Mouse (Mus musculus): ENCODE data around the gene Man1a. TPM values are rescaled to one million over a fixed set of nuclear protein-coding genes. Genes with fewer than 3 reads are reported as not detected.

Gene Man1a
- 29.5 and 31.8 TPM in 2 replicates for polyA plus RNA-seq (2011; ENCODE audit: insufficient read length, low read depth, missing spikeins)

- H3K4me3 ChIP-seq (ENCODE audit: insufficient read depth, low read length): peak within 1 kb of the TSS; percentile 81
- peaks cover 5% of the 10 kb centered on the region; the same call in 1 of the 2 replicates for H3K4me1 ChIP-seq (ENCODE audit: control insufficient read depth, insufficient read depth, low read length)
- no peak; the same call in 1 of the 2 replicates for TF ChIP-seq POLR2A (IDR thresholded peaks at IDR 0.05; ENCODE audit: low read depth, low read length)
- no peak for TF ChIP-seq CTCF (IDR thresholded peaks at IDR 0.05; ENCODE audit: borderline replicate concordance, insufficient read depth, low read length)
- peak within 1 kb of the TSS; percentile 48; the same call in 1 of the 2 replicates for H3K27ac ChIP-seq (ENCODE audit: insufficient read depth, low read length)
Measured at GRCm38 (mm10) chr10:54076420-54076819, at the start of gene Man1a. TSS of gene Man1a (minus strand) at chr10:54076609.

GRCm38 (mm10) chr10:54121816-54122215 is 45.4 kb upstream of the Man1a start:
- no peak overlapping the region for H3K27ac ChIP-seq (ENCODE audit: insufficient read depth, low read length)
- no peak overlapping the region for H3K4me3 ChIP-seq (ENCODE audit: insufficient read depth, low read length)
- no peak for TF ChIP-seq CTCF (IDR thresholded peaks at IDR 0.05; ENCODE audit: borderline replicate concordance, insufficient read depth, low read length)
- no peak for TF ChIP-seq POLR2A (IDR thresholded peaks at IDR 0.05; ENCODE audit: low read depth, low read length)

GRCm38 (mm10) chr10:54120375-54120774 is 44.0 kb upstream of the Man1a start:
- TF ChIP-seq POLR2A (IDR thresholded peaks at IDR 0.05; ENCODE audit: low read depth, low read length) (no peak), CTCF (IDR thresholded peaks at IDR 0.05; ENCODE audit: borderline replicate concordance, insufficient read depth, low read length) (no peak)
- Histone ChIP-seq H3K4me3 (ENCODE audit: insufficient read depth, low read length) (no peak overlapping the region), H3K4me1 (ENCODE audit: control insufficient read depth, insufficient read depth, low read length) (peaks cover 6% of the 10 kb centered on the region; the same call in 1 of the 2 replicates), H3K27ac (ENCODE audit: insufficient read depth, low read length) (no peak overlapping the region)

More at GRCm38 (mm10) chr10:54121816-54122215, 45.4 kb upstream of the Man1a start:
- peaks cover 6% of the 10 kb centered on the region; the same call in 1 of the 2 replicates for H3K4me1 ChIP-seq (ENCODE audit: control insufficient read depth, insufficient read depth, low read length)

- Histone ChIP-seq H3K4me1 (ENCODE audit: control insufficient read depth, insufficient read depth, low read length) (peaks cover 6% of the 10 kb centered on the region; the same call in 1 of the 2 replicates), H3K27ac (ENCODE audit: insufficient read depth, low read length) (no peak overlapping the region), H3K4me3 (ENCODE audit: insufficient read depth, low read length) (no peak overlapping the region)
- TF ChIP-seq POLR2A (IDR thresholded peaks at IDR 0.05; ENCODE audit: low read depth, low read length): no peak
- TF ChIP-seq CTCF (IDR thresholded peaks at IDR 0.05; ENCODE audit: borderline replicate concordance, insufficient read depth, low read length): no peak
Measured at GRCm38 (mm10) chr10:54119303-54119702, 42.9 kb upstream of the Man1a start.

- Histone ChIP-seq H3K4me3 (ENCODE audit: insufficient read depth, low read length) (no peak overlapping the region), H3K27ac (ENCODE audit: insufficient read depth, low read length) (peak overlapping the region; percentile 48; the same call in 1 of the 2 replicates), H3K4me1 (ENCODE audit: control insufficient read depth, insufficient read depth, low read length) (peaks cover 6% of the 10 kb centered on the region; the same call in 1 of the 2 replicates)
- no peak for TF ChIP-seq POLR2A (IDR thresholded peaks at IDR 0.05; ENCODE audit: low read depth, low read length)
- no peak for TF ChIP-seq CTCF (IDR thresholded peaks at IDR 0.05; ENCODE audit: borderline replicate concordance, insufficient read depth, low read length)
Measured at GRCm38 (mm10) chr10:54118223-54118912, 42.0 kb upstream of the Man1a start.

GRCm38 (mm10) chr10:54117763-54118162 is 41.4 kb upstream of the Man1a start:
- Histone ChIP-seq H3K27ac (ENCODE audit: insufficient read depth, low read length) (peak overlapping the region; percentile 48; the same call in 1 of the 2 replicates), H3K4me3 (ENCODE audit: insufficient read depth, low read length) (no peak overlapping the region), H3K4me1 (ENCODE audit: control insufficient read depth, insufficient read depth, low read length) (peaks cover 6% of the 10 kb centered on the region; the same call in 1 of the 2 replicates)
- TF ChIP-seq CTCF (IDR thresholded peaks at IDR 0.05; ENCODE audit: borderline replicate concordance, insufficient read depth, low read length) (no peak), POLR2A (IDR thresholded peaks at IDR 0.05; ENCODE audit: low read depth, low read length) (no peak)

GRCm38 (mm10) chr10:54103671-54104070 is 27.3 kb upstream of the Man1a start:
- no peak for TF ChIP-seq POLR2A (IDR thresholded peaks at IDR 0.05; ENCODE audit: low read depth, low read length)
- no peak for TF ChIP-seq CTCF (IDR thresholded peaks at IDR 0.05; ENCODE audit: borderline replicate concordance, insufficient read depth, low read length)

GRCm38 (mm10) chr10:54092081-54092480 is 15.7 kb upstream of the Man1a start:
- H3K4me1 ChIP-seq (ENCODE audit: control insufficient read depth, insufficient read depth, low read length): no peaks in the 10 kb centered on the region
- H3K27ac ChIP-seq (ENCODE audit: insufficient read depth, low read length): no peak overlapping the region
- TF ChIP-seq CTCF (IDR thresholded peaks at IDR 0.05; ENCODE audit: borderline replicate concordance, insufficient read depth, low read length) (no peak), POLR2A (IDR thresholded peaks at IDR 0.05; ENCODE audit: low read depth, low read length) (no peak)
- no peak overlapping the region for H3K4me3 ChIP-seq (ENCODE audit: insufficient read depth, low read length)

More at GRCm38 (mm10) chr10:54103671-54104070, 27.3 kb upstream of the Man1a start:
- Histone ChIP-seq H3K4me1 (ENCODE audit: control insufficient read depth, insufficient read depth, low read length) (no peaks in the 10 kb centered on the region), H3K27ac (ENCODE audit: insufficient read depth, low read length) (no peak overlapping the region), H3K4me3 (ENCODE audit: insufficient read depth, low read length) (no peak overlapping the region)

GRCm38 (mm10) chr10:54089923-54090322 is 13.5 kb upstream of the Man1a start:
- Histone ChIP-seq H3K27ac (ENCODE audit: insufficient read depth, low read length) (no peak overlapping the region), H3K4me1 (ENCODE audit: control insufficient read depth, insufficient read depth, low read length) (no peaks in the 10 kb centered on the region), H3K4me3 (ENCODE audit: insufficient read depth, low read length) (no peak overlapping the region)
- TF ChIP-seq CTCF (IDR thresholded peaks at IDR 0.05; ENCODE audit: borderline replicate concordance, insufficient read depth, low read length): no peak
- TF ChIP-seq POLR2A (IDR thresholded peaks at IDR 0.05; ENCODE audit: low read depth, low read length): no peak

GRCm38 (mm10) chr10:54087346-54087745 is 10.9 kb upstream of the Man1a start:
- TF ChIP-seq CTCF (IDR thresholded peaks at IDR 0.05; ENCODE audit: borderline replicate concordance, insufficient read depth, low read length) (no peak), POLR2A (IDR thresholded peaks at IDR 0.05; ENCODE audit: low read depth, low read length) (no peak)

More at GRCm38 (mm10) chr10:54087346-54087745, 10.9 kb upstream of the Man1a start:
- no peak overlapping the region for H3K4me3 ChIP-seq (ENCODE audit: insufficient read depth, low read length)
- H3K4me1 ChIP-seq (ENCODE audit: control insufficient read depth, insufficient read depth, low read length): no peaks in the 10 kb centered on the region
- H3K27ac ChIP-seq (ENCODE audit: insufficient read depth, low read length): no peak overlapping the region

Measured in embryonic fibroblast, embryonic 13.5 days (primary cell).